Mouse (Mus musculus): ENCODE data around the gene Gm45234.

GRCm38 (mm10) chr6:124729850-124730705 lies 25.7 kb downstream of the Gm45234 start:
- TF ChIP-seq POLR2AphosphoS5 (IDR thresholded peaks at IDR 0.05; ENCODE audit: insufficient replicate concordance, low read depth, low read length), result no peak
- no peak for TF ChIP-seq CTCF (IDR thresholded peaks at IDR 0.05; ENCODE audit: low read depth, low read length)
- no peak for TF ChIP-seq GATA1 (IDR thresholded peaks at IDR 0.05; ENCODE audit: borderline replicate concordance, low read length)
